Mouse (Mus musculus) G1E-ER4 (cell line): ENCODE measurements around the gene Dnah12. TPM values are rescaled to one million over a fixed set of nuclear protein-coding genes. Genes with fewer than 3 reads are reported as not detected.

Source experiments
- GATA1 ChIP-seq: IDR thresholded peaks from one replicate; pipeline ENCODE4 v1.8.0; 2012; ENCODE audit warnings: low read length, inconsistent platforms
- polyA plus RNA-seq: library from polyadenylated mRNA; stranded (reverse); fragments of >175 nt; gene quantifications from 2 replicates; pipeline ENCODE4 v1.2.3, GENCODE M21; 2012

Dnah12 gene
- polyA plus RNA-seq, 1 experiment, result 0.01 TPM

DNA sequence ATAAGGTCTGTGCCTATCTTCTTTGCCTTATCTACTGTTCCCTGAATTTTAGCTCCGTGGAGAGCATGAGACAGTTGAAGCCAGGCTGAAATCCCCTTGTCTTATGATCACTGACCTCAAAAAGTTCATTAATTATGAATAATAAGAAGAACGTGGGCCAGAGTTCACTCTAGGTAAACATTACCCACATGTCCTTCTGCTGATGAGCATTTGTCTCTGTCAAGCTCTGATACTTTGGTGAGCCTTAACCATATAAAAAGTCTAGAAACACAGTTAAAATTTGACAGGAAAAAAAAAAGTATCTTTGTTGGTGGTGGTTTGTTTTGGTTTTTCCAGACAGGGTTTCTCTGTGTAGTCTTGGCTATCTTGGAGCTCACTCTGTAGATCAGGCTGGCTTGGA is 161.0 kb downstream of the Dnah12 start:
- TF ChIP-seq GATA1, result no peak

DNA sequence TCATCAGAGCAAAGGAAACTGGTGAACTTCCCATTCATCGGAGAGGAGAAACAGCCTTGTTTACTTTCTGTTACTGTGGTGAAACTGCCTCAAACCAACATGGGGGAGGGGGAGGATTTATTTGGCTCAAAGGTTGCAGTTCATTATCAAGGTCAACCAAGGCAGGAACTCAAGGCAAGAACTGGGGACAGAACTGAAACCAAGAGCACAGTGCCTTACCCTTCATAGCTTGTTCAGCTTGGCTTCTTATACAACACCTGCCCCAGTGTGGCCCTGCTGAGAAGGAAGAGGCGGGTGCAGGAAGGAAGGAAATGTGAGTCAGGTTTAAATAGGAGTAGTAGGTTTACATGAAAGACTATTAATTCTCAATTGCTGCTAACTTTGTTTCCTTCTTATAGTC is 165.3 kb downstream of the Dnah12 start:
- TF ChIP-seq GATA1, result no peak

- no peak for TF ChIP-seq GATA1
Measured at GRCm38 (mm10) chr14:26859024-26859423, 165.9 kb downstream of the Dnah12 start.

DNA sequence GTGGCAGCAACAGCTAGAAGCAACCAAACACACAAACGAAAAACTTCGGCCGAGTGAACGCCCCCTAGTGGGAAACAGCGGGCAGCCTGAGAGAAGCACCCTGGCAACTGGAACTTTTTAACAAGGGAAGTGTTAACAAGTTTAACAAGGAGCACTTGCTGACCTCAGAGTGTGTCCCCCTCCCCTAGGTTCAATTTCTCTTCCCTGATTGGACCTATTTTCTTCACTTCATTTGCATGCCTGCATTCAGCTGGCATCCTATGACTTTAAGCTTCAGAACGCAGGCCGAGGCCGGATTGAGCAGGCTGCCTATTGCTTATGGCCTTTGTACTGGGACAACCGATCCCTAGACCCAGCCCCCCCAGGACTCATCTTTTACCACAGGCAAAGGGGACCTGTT is 174.3 kb downstream of the Dnah12 start:
- TF ChIP-seq GATA1, result no peak

- TF ChIP-seq GATA1, result no peak
Measured at GRCm38 (mm10) chr14:26868299-26868698, 175.2 kb downstream of the Dnah12 start.

GRCm38 (mm10) chr14:26878756-26879155 is 185.7 kb downstream of the Dnah12 start:
- TF ChIP-seq GATA1, result no peak

DNA sequence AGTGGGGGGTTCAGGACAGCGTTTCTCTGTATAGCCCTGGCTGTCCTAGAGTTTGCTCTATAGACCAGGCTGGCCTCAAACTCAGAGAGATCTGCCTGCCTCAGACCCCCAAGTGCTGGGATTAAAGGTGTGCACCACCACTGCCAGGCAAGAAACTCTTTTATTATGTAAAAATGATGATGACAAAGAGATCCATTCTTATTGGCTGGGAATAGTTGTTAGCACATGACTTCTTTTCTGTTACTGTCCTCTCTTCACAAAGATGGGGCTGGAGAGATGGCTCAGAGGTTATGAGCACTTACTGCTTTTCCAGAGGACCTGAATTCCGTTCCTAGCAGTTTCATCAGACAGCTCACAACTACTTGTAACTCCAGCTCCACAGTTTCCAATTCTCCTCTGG is 186.9 kb downstream of the Dnah12 start:
- TF ChIP-seq GATA1, result no peak

DNA sequence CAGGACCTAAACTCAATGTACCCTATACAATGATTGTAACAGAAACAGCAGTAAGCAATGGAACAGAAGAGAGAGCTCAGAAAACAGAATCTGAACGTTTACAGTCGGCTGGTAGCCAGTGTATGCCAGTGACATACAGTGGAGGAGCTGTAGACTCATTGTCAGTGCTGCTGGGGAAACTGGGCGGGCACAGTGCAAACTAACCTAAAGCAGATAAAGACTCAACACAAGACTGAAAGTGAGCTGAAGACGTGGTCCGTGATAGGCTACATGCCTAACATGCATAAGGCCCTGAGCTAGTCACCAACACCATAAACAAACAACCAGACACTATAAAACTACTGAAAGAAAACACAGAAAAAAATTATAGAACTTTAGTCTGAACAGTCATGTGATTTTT is 188.6 kb downstream of the Dnah12 start:
- TF ChIP-seq GATA1, result no peak

- TF ChIP-seq GATA1, result no peak
Measured at GRCm38 (mm10) chr14:26887244-26887643, 194.2 kb downstream of the Dnah12 start.

DNA sequence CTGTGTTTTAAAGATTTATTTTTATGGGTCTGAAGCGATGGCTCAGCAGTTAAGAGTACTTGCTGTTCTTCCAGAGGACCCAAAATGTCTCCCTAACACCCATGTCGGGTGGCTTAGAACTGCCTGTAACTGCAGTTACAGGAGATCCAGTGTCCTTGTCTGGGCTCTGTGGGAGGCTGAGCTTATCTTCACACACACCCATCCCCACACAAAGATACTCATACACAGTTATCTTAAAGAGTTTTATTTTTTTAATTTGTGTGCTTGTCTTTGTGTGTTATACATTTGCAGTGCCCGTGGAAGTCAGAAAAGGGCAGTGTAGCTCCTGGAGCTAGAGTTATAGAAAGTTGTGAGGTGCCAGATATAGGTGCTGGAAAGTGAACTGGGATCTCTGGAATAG is 197.7 kb downstream of the Dnah12 start:
- no peak for TF ChIP-seq GATA1

- no peak for TF ChIP-seq GATA1
Measured at GRCm38 (mm10) chr14:26894392-26894791, 201.3 kb downstream of the Dnah12 start, which contains the start of gene Asb14. Asb14 (plus strand) TSS chr14:26894557.

DNA sequence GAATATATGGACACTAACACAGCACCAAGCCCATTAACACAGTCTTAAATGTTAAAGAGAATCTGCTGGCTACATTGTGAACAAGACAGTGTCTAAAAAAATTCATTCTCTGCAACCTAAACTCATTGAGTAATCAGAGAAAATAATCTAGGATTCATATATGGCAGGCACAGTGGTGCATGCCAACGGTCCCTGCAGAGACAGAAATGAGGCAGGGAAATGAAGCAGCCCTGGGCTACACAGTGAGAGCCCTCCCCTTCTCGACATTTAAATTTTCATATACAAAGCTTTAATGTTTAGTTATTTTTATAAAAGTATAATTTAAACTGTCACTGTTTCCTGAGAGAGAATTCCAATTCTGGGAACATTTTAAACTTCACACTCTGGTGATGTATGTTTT is 206.4 kb downstream of the Dnah12 start:
- TF ChIP-seq GATA1, result no peak

DNA sequence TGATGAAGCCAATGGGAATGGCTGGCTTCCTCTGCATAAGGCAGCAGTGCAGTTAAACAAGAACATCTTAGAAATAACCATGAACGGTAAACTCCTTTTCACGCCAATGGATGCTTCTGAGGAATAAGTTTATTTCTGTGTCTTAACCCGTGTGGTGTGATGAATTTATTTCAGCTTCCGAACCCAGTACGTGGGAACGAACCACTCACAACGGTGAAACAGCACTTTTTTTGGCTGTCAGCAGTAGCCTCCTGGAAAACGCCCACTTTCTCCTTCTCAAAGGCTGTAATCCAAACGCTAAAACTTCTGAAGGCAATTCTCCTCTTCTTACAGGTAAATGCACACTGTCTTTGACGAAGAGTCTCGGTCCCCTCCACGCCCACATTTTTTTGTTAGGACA is 207.8 kb downstream of the Dnah12 start:
- TF ChIP-seq GATA1, result no peak

- no peak for TF ChIP-seq GATA1
Measured at GRCm38 (mm10) chr14:26907401-26907800, 214.3 kb downstream of the Dnah12 start.

DNA sequence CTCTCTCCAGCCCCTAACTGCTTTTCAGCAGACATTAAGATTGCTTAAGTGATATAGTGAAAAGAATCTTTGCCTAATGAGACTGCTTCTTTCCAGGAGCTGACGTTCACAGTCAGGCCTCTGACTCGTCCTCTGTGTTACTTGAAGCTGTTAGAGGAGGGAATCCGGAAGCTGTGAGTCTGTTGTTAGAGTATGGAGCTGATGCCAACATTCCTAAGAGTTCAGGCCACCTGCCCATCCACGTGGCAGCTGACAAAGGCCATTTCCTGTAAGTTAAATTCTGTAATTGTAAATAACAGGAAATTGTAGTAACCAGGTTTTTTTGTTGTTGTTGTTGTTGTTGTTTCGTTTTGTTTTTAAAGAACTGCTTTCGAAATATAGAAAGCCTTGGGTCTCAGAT is 218.1 kb downstream of the Dnah12 start:
- no peak for TF ChIP-seq GATA1

GRCm38 (mm10) chr14:26911826-26912225 is 218.8 kb downstream of the Dnah12 start:
- no peak for TF ChIP-seq GATA1

- TF ChIP-seq GATA1, result no peak
Measured at GRCm38 (mm10) chr14:26913681-26914268, 220.7 kb downstream of the Dnah12 start.

DNA sequence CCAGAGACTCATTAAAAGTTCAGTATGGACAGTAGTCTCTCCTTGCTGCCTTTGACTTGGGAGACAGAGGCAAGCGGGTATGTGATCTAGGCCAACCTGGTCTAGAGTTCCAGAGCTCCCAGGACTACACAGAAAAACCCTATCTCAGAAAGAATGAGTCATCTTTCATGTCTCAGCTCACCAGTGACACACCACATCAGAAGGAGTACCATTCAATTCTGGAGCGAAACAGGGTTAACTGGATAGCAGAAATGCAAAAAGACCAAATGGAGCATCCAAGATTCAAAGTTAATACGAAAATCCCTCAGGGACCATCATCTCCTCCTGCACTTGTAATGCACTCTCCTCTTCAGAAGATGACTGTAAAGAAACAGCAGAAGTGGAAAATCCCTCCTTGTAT is 226.2 kb downstream of the Dnah12 start:
- TF ChIP-seq GATA1, result no peak
